Mouse (Mus musculus): ENCODE measurements at regions not wholly inside any gene's neighbourhood (a gene's known extent, or its start where the extent isn't known, plus 50 kb on each side); places are given as distances from the start of the nearest gene placed in this dataset.
A peak's percentile ranks its signal among the peaks of the same experiment; 100 is the strongest.

DNA sequence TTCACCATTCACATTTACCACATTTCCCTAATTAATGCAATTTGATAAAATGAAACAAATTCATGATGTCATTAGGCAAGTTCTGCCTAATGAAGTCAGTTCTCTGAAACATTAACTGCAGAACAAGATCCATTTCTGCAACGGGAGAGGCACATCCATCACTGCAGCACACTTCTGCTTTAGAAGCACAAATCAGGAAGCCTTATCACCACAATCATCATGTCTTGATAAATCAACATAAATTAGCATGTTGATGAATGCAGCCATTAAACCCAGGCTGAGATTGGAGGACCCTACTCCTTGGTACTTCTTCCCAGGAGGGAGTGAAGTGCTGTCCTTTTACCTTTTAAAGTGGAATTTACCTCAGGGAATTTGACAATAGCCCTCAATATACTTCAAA lies 1195.4 kb downstream of the Defb40 start:
- DNase-seq (ENCODE audit: low spot score) = no peak

- DNase-seq (ENCODE audit: low spot score) = no peak
Measured at GRCm38 (mm10) chr8:17781559-17782283, 1196.3 kb downstream of the Defb40 start.

DNA sequence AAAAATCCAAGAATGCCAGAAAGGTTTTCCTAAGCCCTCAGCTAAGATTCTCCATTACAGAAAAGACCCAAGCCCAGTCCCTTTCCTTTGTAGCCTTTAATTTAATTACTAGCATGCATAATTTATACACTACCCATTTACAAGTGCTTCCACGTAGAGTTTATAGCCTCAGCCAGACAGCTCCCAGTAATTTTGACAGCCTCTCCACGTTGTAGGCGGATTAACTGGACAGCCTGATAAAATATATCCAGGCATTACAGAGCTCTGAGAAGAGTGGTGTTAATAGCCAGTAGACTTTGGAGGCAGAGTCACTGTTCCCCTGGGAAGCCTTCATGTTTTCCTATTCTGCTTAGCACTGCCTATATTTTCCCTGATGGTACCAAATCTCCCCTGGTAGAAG lies 1202.6 kb downstream of the Defb40 start:
- DNase-seq (ENCODE audit: low spot score) = no peak

GRCm38 (mm10) chr8:17773311-17773710 lies 1204.7 kb downstream of the Defb40 start:
- DNase-seq (ENCODE audit: low spot score) = no peak

GRCm38 (mm10) chr8:17767441-17768007 lies 1210.5 kb downstream of the Defb40 start:
- no peak for DNase-seq (ENCODE audit: low spot score)

DNA sequence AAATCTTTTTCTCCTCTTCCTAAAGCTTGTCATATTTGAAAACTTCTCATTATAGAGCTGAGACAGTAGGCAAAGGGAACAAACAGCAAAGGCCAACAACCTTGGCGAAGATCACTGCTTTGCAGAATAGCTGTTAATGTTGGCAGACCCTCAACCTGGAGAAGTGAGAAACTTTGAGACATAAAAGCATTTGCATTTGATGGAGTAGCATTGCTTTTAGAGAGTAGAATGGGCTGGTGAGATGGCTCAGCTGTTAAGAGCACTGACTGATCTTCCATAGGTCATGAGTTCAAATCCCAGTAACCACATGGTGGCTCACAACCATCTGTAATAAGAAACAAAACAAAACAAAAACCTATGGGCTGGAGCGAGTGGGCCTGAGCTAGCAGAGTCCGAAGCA lies 1253.4 kb downstream of the Defb40 start:
- no peak for DNase-seq (ENCODE audit: low spot score)

- no peak for DNase-seq (ENCODE audit: low spot score)
Measured at GRCm38 (mm10) chr8:17709162-17709561, 1268.9 kb downstream of the Defb40 start.

DNA sequence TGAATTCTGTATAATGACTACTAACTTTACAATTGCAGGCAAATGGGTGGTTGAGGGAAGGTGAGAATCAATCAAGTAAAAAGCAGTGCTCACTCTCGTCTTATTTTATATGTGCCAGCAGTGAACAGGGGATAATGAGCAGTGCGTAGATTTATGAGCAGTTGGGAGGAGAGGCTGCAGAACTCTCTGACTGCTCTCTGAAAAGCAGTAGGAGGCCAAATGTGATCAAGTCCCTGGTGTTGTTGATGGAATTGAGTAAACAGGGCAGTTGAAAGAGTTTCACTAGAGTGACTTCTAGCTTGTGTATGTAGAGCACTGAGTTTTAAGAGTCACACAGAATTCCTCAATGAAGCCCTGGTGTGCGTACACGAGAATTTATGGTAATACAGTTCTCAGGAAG lies 1269.6 kb downstream of the Defb40 start:
- DNase-seq (ENCODE audit: low spot score) = no peak

DNA sequence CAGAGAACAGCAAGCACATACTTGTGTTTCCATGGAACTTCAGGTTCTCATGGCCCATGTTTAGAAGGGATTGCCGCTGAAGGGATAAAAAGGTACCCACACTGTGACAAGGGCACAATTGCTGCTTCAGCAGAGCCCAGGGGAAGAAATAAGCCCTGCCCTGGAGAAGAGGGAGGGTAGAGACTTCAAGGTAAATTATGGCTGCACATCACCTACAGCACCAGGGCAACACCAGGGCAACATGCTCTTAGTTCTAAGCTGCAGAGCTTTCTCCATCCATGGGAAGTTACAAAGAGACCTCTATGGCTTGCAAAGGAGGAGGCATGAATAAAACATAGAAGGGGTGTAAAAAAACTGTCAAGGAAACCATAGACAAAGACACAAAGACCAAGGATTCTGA lies 1273.8 kb downstream of the Defb40 start:
- no peak for DNase-seq (ENCODE audit: low spot score)

GRCm38 (mm10) chr8:17700362-17700761 lies 1277.7 kb downstream of the Defb40 start:
- no peak for DNase-seq (ENCODE audit: low spot score)

DNA sequence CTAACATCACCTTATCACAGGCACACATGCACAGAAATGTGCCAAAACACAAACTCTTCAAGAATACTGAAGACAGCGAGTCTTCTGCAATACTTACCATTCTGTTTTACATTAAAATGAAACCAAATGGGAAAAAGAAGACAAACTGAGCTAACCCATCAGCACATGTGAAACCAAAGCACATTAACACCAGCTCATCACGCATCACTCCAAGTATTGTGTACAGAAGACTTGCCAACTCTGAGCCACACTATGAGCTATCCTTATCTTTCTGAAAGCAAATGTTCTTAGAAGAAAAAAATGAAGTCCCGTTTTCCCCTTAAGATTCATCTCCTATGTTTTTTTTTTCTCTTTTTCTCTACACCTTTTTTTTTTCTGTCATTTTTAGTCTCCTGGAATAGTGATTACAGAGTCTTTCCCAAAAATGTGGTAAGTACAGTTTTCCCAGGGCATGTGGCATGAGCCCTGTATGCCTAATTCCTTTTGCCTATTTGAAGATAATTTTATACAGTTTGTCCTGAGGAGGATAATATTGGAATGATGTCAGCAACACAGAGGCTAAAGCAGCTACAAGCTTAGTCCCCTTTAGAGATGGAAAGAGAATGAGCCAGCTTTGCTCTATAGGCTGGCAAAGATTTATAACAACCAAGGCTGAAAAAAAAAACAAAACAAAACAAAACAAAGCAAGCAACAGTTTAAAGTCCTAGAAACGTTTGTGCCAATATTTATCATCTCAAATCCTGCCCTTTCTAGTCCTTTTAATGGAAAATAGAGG lies 1287.8 kb downstream of the Defb40 start:
- DNase-seq (ENCODE audit: low spot score) = no peak

DNA sequence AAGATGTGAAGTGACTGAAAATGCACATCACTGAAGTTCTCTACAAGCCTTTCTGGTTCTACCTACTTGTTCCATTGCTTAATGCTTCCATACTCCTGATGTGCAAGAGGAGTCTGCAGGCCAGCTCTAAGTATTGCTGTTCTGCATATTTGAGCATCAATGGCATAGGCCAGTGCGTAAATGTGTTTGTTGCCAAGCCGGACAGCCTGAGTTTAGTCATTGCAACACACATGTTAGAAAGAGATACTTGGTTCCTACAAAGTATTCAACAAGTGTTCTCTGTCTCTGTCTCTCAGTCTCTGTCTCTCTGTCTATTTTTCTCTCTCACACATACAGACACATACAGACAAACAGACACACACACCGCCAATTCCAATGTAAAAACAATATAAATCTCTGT lies 1288.4 kb downstream of the Defb40 start:
- no peak for DNase-seq (ENCODE audit: low spot score)

GRCm38 (mm10) chr8:17687084-17687483 lies 1291.0 kb downstream of the Defb40 start:
- DNase-seq (ENCODE audit: low spot score) = no peak

- peak; percentile 22 for DNase-seq (ENCODE audit: low spot score)
Measured at GRCm38 (mm10) chr8:17664371-17665141, 1313.5 kb downstream of the Defb40 start.

GRCm38 (mm10) chr8:17659753-17660361 lies 1318.2 kb downstream of the Defb40 start:
- no peak for DNase-seq (ENCODE audit: low spot score)

DNA sequence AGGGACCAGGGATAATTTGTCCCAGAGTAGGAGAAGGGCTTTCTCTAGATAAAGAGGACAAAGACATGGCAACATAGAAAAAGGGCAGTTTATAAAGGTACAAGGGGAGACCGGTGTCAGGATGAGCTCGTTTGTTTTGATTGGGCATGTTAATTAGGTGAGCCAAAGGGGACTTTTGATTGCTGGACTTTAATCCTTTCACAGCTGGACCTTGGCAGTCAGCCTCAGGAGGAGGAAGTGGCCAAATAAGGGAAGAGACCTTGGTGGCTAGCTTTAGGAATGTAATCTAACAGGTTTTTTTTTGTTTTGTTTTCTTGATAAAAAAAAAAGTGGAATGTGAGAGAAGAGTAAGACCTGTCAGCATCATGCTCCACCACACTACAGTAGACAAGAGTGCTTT lies 1324.3 kb downstream of the Defb40 start:
- peak; percentile 65 for DNase-seq (ENCODE audit: low spot score)

DNA sequence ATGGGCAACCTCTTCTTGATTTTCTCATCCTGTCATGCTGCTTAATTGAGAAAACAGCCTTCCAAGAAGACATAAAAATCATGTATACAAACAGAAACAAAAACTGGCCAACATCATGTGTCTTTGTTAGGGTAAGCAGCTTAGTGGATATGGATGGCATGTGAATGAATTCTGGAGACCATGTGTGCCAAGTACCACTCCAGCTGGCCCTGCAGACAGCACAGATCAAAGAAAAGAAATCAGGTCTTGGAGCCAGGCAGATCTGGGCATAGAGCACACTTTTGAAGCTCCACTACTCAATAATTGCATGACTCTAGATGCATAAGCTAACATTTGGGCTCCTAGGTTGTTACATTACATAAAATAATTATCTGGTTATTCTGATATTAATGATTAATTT lies 1330.5 kb downstream of the Defb40 start:
- DNase-seq (ENCODE audit: low spot score) = no peak

DNA sequence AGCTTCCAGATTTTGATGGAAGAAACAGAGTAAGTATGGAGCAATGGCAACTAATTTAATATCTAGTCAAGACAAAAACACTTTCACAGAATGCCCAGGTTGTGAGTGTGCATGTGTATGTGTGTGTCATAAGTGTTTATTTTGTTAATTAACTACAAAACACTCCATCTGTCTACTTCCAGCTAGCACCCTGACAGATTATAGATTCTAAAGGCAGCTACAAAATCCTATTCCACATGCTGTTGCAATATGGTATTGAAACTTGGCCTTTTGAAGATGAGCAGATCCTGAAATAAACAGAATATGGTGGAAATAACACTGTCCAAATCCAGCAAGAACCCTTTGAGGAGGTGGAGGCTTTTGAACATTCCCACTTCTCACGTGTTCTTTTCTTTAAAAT lies 1356.9 kb downstream of the Defb40 start:
- DNase-seq (ENCODE audit: low spot score) = no peak

DNA sequence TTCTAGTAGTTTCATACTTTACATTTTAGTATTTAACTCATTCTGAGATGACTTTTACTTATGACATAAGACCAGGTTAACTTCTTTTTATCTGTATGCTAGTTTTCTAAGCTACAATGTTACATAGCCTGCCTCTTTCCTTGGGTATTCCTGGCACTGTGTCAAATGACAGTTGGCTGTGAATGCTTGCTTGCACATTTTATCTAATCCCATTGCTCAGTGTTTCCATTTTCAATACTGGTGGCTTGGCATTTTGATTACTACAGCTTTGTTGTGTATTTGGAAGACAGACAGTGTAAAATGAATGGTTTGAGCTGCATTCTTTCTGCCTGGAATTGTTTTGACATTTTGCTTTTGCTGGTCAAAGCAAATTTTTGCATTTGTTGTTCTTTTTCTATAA lies 1359.2 kb downstream of the Defb40 start:
- DNase-seq (ENCODE audit: low spot score) = peak; percentile 14

GRCm38 (mm10) chr8:17618147-17618546 lies 1359.9 kb downstream of the Defb40 start:
- DNase-seq (ENCODE audit: low spot score) = no peak

GRCm38 (mm10) chr8:17602861-17603260 lies 1375.2 kb downstream of the Defb40 start:
- no peak for DNase-seq (ENCODE audit: low spot score)

DNA sequence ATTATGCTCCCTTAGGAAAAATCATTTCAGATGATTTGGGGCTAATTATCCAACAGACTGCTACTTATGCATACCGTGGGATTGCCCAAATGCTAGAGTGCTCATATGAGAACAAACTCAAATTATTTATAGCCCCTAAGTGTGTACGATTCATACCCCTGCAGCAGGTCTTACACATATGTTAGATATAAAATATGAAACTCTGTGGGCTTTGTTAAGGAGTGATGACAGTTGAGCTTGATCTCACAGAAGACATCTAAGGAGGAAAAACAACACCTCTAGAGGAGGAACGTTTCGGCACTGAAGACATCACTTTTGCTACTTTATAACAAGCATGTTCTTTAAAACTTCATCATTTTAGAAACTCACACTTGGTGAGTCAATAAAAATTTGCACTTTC lies 1379.3 kb downstream of the Defb40 start:
- no peak for DNase-seq (ENCODE audit: low spot score)

Data from testis, postnatal 14 days (tissue).